Mouse (Mus musculus) midbrain, embryonic 12.5 days (tissue): Measurements from ENCODE around the gene Eln. TPM values are rescaled to one million over a fixed set of nuclear protein-coding genes. Genes with fewer than 3 reads are reported as not detected.

Source experiments
- ATAC-seq: fragments of 200-750 bp; cut with Nextera tagmentation; 2 replicates; pipeline ENCODE4 v1.8.0; 2017; ENCODE audit warnings: low read depth, moderate TSS enrichment, moderate library complexity; ENCODE audit not compliant: low FRiP score
- H3K27ac ChIP-seq: fragments of 300-500 bp; sonication (generic); replicated peaks from 2 replicates; pipeline ENCODE4 v1.5.1; 2016; ENCODE audit warnings: mild to moderate bottlenecking
- H3K27me3 ChIP-seq: fragments of 300-500 bp; sonication (generic); 2 replicates; pipeline ENCODE4 v1.6.1; 2016; ENCODE audit warnings: mild to moderate bottlenecking
- H3K36me3 ChIP-seq: fragments of 300-500 bp; sonication (generic); 2 replicates; pipeline ENCODE4 v1.6.1; 2016
- H3K4me1 ChIP-seq: fragments of 300-500 bp; sonication (generic); 2 replicates; pipeline ENCODE4 v1.6.1; 2016
- H3K4me2 ChIP-seq: fragments of 300-500 bp; sonication (generic); replicated peaks from 2 replicates; pipeline ENCODE4 v1.6.1; 2016; ENCODE audit warnings: mild to moderate bottlenecking, moderate library complexity
- H3K4me3 ChIP-seq: fragments of 300-500 bp; sonication (generic); 2 replicates; pipeline ENCODE4 v1.5.1; 2016; ENCODE audit warnings: mild to moderate bottlenecking
- H3K9ac ChIP-seq: fragments of 300-500 bp; sonication (generic); replicated peaks from 2 replicates; pipeline ENCODE4 v1.6.1; 2016; ENCODE audit warnings: mild to moderate bottlenecking, moderate library complexity
- H3K9me3 ChIP-seq: fragments of 300-500 bp; sonication (generic); 2 replicates; pipeline ENCODE4 v1.6.1; 2016; ENCODE audit warnings: mild to moderate bottlenecking
- WGBS: fragments of 180-500 bp; shearing (Covaris S2); methylation state at CpG from one replicate; pipeline ENCODE4 v1.1.7; 2016; 5-methylcytosine and 5-hydroxymethylcytosine counted together
- polyA plus RNA-seq: library from polyadenylated mRNA; unstranded; fragments of >200 nt; fragmentation: Nextera tagmentation; extraction: Ambion mirVana; gene quantifications from 2 replicates; pipeline ENCODE4 v1.2.1, GENCODE M21; 2016

The Eln gene
- polyA plus RNA-seq, 1 experiment from 2014 or later, result 4.0 TPM

DNA sequence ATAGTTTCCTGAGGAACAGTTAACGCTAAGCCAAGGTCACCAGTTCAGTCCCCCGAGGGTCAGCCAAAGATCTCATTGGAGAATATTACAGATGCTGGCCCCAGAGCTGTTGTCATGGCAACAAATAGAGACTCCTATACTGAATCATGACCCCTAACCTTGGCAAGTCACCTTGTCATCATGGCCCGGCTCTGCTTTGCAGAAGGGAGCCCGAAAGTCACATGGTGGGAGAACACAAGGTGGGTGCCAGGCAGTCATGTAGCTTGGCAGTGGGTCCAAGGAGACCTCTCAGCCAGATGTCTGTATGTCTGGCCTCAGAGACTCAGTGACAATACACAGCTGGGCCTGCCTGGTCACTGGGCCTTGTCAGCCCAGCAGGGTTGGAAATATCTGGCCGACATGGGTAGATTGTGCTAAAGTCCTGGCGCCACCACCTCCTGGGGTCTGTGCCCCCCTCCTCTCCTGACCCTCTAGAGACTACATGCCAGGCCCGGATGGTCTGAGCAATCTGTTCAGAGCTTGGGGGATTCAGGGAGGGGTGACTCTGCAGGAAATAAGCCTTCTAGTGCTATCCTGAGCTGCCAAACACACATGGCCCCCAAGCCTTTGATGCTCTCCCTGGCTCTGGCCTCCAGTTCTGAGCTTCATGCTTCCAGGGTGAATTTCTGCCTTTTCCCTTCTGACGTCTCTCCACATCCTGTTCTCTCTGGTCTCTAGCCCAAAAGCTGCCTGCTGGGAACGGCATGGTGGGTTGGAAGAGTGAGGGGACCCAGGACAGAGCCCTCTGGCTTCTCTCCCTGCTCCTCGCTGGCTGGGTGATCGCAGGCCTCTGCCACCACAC is 6.4 kb downstream of the Eln start:
- 55% methylated on average over 11 of the region's 11 CpGs for WGBS
- Histone ChIP-seq H3K4me2 (no peak overlapping the region), H3K36me3 (no peaks in the 10 kb centered on the region), H3K4me1 (peaks cover 18% of the 10 kb centered on the region), H3K4me3 (no peak overlapping the region), H3K9me3 (no peaks in the 10 kb centered on the region), H3K27me3 (peaks cover 29% of the 10 kb centered on the region; the same call in 1 of the 2 replicates), H3K27ac (no peak overlapping the region), H3K9ac (no peak overlapping the region)
- ATAC-seq, result no peak

DNA sequence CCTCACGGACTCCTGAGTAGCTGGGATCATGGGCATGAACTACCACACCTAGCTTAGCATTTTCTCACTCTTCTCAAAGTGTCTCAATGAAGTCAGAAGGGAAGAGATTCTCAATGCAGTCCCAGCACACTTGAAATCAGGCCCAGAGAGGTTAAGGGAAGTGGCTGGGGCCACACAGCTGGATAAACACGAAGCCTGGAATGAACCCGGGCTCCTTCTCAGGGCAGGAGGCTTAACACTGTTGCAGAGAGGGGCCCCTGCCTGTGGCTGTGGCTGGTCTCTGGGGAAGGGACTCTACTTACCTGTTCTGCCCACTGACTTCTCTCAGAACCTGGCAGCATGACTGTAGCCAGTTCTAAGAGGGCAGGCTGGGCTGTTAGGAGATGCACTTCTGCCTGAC is 7.2 kb downstream of the Eln start:
- peaks cover 18% of the 10 kb centered on the region for H3K4me1 ChIP-seq
- H3K27ac ChIP-seq, result no peak overlapping the region
- peaks cover 21% of the 10 kb centered on the region; the same call in 1 of the 2 replicates for H3K27me3 ChIP-seq
- no peak overlapping the region for H3K4me2 ChIP-seq
- no peaks in the 10 kb centered on the region for H3K9me3 ChIP-seq
- ATAC-seq, result no peak
- H3K4me3 ChIP-seq, result no peak overlapping the region
- no peaks in the 10 kb centered on the region for H3K36me3 ChIP-seq
- no peak overlapping the region for H3K9ac ChIP-seq
- WGBS, result 64% methylated on average over 3 of the region's 3 CpGs

DNA sequence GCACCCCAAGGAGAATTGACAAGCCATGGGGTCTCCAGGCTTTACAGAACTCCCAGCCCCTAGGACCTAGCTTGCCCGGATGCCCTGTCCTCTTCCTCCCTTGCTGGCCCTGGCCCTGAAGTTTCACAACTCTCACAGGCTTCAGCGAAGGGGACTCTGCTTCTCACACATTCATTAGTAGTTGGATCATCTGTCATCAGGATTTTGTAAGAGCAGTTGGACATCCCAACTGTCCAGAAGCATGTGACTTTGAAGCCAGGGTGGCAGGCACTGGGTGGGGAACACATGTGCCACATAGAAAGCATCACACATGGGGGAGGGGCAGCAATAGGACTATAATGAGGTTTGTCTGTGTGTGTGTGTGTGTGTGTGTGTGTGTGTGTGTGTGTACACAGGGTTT is 12.2 kb downstream of the Eln start:
- Histone ChIP-seq H3K36me3 (no peaks in the 10 kb centered on the region), H3K4me2 (no peak overlapping the region), H3K9ac (no peak overlapping the region), H3K27ac (no peak overlapping the region), H3K9me3 (no peaks in the 10 kb centered on the region), H3K4me1 (no peaks in the 10 kb centered on the region), H3K4me3 (no peak overlapping the region), H3K27me3 (no peaks in the 10 kb centered on the region)
- WGBS, result 81% methylated on average over 2 of the region's 2 CpGs
- ATAC-seq, result no peak

DNA sequence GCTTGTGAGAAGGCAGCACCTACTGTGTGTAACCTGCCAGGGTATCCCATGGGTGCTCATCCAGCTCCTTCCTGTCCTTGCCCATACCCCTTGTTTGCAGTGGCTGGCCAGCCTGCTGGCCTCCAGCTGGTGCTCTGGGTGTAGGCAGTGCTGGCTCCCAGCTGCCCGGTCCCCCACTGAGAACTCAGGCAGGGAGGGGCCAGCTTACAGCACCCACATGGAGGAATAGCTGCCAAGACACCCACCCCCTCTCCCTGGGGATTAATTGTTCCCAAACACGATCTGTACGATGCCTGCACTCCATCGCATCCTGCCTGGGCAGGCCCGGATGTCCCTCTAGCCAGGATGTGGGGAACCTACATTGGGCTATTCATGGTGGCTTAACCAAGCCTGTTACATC is 13.1 kb downstream of the Eln start:
- ATAC-seq, result no peak
- Histone ChIP-seq H3K9me3 (no peaks in the 10 kb centered on the region), H3K4me3 (no peak overlapping the region), H3K36me3 (no peaks in the 10 kb centered on the region), H3K27me3 (no peaks in the 10 kb centered on the region), H3K4me2 (no peak overlapping the region), H3K27ac (no peak overlapping the region), H3K4me1 (no peaks in the 10 kb centered on the region), H3K9ac (no peak overlapping the region)
- 85% methylated on average over 5 of the region's 5 CpGs for WGBS

DNA sequence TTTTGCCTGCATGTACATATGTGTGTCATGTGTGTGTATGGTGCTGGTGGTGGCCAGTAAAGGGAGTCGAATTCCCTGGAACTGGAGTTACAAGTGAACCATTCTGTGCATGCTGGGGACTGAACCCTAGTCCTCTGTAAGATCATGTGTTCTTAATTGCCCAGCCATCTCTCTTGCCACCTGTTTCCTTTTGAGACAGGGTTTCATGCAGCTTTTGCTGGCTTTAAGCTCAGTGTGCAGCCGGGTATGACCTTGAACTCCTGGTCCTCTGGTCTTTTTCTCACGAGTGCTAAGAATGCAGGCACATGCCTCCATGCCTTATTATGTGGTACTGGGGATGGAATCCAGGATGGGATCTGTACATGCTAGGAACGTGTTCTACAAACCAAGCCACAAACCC is 13.9 kb downstream of the Eln start:
- no peak overlapping the region for H3K4me2 ChIP-seq
- H3K4me1 ChIP-seq, result no peaks in the 10 kb centered on the region
- 64% methylated on average over 4 of the region's 4 CpGs for WGBS
- no peak overlapping the region for H3K9ac ChIP-seq
- no peaks in the 10 kb centered on the region for H3K27me3 ChIP-seq
- H3K36me3 ChIP-seq, result no peaks in the 10 kb centered on the region
- no peaks in the 10 kb centered on the region for H3K9me3 ChIP-seq
- no peak overlapping the region for H3K4me3 ChIP-seq
- ATAC-seq, result no peak
- no peak overlapping the region for H3K27ac ChIP-seq

DNA sequence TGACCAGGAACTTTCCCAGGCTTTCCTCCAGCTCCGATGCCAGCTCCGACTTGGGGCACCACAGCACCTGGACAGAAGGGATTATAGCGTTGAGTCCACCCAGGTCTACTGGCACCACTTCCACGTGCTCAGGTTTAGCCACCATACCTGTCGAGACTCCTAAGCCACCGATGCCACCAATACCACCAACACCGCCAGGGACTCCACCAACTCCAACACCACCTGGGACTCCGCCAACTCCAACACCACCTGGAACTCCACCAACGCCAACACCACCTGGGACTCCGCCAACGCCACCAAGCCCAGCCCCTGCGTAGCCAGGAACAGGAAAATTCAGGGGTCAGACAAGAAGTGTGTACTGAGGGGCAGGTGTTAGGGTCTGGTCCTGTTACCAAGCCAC is 18.0 kb downstream of the Eln start:
- no peak overlapping the region for H3K27ac ChIP-seq
- H3K27me3 ChIP-seq, result no peaks in the 10 kb centered on the region
- H3K4me3 ChIP-seq, result no peak overlapping the region
- 91% methylated on average over 12 of the region's 12 CpGs for WGBS
- no peak overlapping the region for H3K4me2 ChIP-seq
- no peaks in the 10 kb centered on the region for H3K36me3 ChIP-seq
- no peaks in the 10 kb centered on the region for H3K4me1 ChIP-seq
- no peak for ATAC-seq
- no peaks in the 10 kb centered on the region for H3K9me3 ChIP-seq
- H3K9ac ChIP-seq, result no peak overlapping the region

DNA sequence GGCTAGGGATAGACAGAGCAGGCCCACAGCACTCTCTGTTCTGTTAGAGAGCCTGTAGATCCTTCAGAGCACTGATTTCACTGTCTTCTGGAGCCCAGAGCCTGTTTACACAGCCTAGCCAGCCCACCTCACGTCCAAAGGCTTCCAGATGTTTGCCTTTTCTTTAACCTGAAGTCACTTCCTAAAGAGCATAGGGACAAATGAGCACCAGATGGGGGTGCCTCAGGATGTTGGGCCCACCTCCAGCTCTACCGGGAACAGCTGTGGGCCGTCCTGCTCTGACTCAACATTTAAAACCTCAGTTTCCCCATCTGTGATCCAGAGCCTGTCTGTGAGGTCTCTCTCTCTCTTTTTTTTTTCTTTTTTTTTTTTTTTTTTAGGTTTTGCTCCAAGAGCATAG is 18.6 kb downstream of the Eln start:
- no peak overlapping the region for H3K4me3 ChIP-seq
- H3K36me3 ChIP-seq, result no peaks in the 10 kb centered on the region
- no peak overlapping the region for H3K4me2 ChIP-seq
- H3K27me3 ChIP-seq, result no peaks in the 10 kb centered on the region
- WGBS, result 66% methylated on average over 3 of the region's 3 CpGs
- no peak overlapping the region for H3K27ac ChIP-seq
- H3K9ac ChIP-seq, result no peak overlapping the region
- no peaks in the 10 kb centered on the region for H3K4me1 ChIP-seq
- ATAC-seq, result no peak
- H3K9me3 ChIP-seq, result no peaks in the 10 kb centered on the region

GRCm38 (mm10) chr5:134727001-134727639 is 20.0 kb downstream of the Eln start:
- H3K27ac ChIP-seq, result no peak overlapping the region
- ATAC-seq, result no peak
- no peak overlapping the region for H3K4me2 ChIP-seq
- H3K4me1 ChIP-seq, result no peaks in the 10 kb centered on the region
- H3K27me3 ChIP-seq, result no peaks in the 10 kb centered on the region
- no peak overlapping the region for H3K4me3 ChIP-seq
- H3K9me3 ChIP-seq, result no peaks in the 10 kb centered on the region
- H3K36me3 ChIP-seq, result no peaks in the 10 kb centered on the region
- 79% methylated on average over 8 of the region's 8 CpGs for WGBS
- H3K9ac ChIP-seq, result no peak overlapping the region

DNA sequence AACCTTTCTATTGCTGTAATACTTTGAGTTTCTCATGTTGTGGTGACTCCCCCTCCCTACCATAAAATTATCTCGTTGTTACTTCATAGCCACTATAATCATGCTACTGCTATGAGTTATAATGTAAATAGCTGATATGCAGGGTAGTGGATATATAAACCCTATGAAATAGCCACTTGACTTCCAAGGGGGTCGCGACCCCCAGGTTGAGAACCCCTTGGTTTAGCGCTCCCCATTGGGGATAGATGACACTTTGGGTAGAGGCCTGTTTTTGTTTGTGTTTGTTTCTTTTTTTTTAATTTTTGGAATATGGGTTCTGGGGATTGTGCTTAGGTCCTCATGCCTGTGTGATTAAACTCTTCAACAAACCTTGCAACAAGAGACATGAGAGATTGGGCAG is 21.8 kb downstream of the Eln start:
- no peak for ATAC-seq
- no peak overlapping the region for H3K4me2 ChIP-seq

GRCm38 (mm10) chr5:134720058-134720457 is 27.1 kb downstream of the Eln start:
- Histone ChIP-seq H3K27me3 (no peaks in the 10 kb centered on the region; the same call in 1 of the 2 replicates), H3K27ac (no peak overlapping the region), H3K4me1 (no peaks in the 10 kb centered on the region), H3K36me3 (no peaks in the 10 kb centered on the region), H3K4me3 (no peak overlapping the region), H3K9me3 (no peaks in the 10 kb centered on the region), H3K9ac (no peak overlapping the region), H3K4me2 (no peak overlapping the region)
- WGBS, result 72% methylated on average over 4 of the region's 4 CpGs
- ATAC-seq, result no peak

More for the DNA sequence above, 21.8 kb downstream of the Eln start:
- no peaks in the 10 kb centered on the region for H3K36me3 ChIP-seq
- no peak overlapping the region for H3K9ac ChIP-seq
- WGBS, result 65% methylated on average over 4 of the region's 4 CpGs
- H3K4me3 ChIP-seq, result no peak overlapping the region
- no peaks in the 10 kb centered on the region for H3K27me3 ChIP-seq
- no peaks in the 10 kb centered on the region for H3K4me1 ChIP-seq
- H3K9me3 ChIP-seq, result no peaks in the 10 kb centered on the region
- H3K27ac ChIP-seq, result no peak overlapping the region

DNA sequence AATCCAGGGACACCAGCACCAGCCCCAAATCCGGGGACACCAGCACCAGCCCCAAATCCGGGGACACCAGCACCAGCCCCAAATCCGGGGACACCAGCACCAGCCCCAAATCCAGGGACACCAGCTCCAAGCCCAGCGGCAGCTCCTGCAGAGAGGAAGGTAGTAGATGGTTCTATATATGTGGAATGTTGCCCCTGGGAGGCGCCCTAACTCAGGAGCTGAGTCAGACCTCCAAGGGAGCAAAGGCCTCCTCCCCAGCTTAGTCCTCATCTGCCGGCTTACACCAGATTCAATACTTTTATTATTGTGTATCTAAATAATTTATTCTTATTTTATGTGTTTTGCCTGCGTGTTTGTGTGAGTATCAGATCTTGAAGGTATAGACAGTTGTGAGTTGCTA is 36.0 kb downstream of the Eln start:
- WGBS, result 65% methylated on average over 7 of the region's 7 CpGs
- no peaks in the 10 kb centered on the region; the same call in 1 of the 2 replicates for H3K27me3 ChIP-seq
- ATAC-seq, result no peak
- H3K9ac ChIP-seq, result no peak overlapping the region
- H3K4me1 ChIP-seq, result no peaks in the 10 kb centered on the region
- no peak overlapping the region for H3K4me3 ChIP-seq
- H3K9me3 ChIP-seq, result no peaks in the 10 kb centered on the region
- no peak overlapping the region for H3K4me2 ChIP-seq
- no peaks in the 10 kb centered on the region for H3K36me3 ChIP-seq
- no peak overlapping the region for H3K27ac ChIP-seq

DNA sequence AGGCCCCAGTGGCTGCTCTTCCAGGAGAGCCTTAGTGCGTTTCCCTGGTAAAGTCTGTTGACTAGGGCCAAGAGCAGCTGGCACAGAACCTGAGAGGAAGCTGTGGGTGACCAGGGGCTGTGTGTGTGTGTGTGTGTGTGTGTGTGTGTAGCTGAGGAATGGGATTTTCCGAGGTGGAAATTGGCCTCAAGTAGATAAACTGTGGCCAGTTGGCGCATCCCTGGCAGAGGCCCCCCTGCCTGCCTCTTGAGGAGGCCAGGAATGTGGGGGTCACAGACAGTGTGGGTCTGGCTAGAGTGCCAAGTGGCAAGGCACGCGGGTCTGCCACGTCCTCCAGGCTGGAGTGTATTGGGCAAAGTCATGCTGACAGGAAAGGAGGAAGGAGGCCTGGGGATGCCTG is 37.8 kb downstream of the Eln start:
- 73% methylated on average over 6 of the region's 6 CpGs for WGBS
- ATAC-seq, result no peak
- H3K9ac ChIP-seq, result no peak overlapping the region
- H3K4me2 ChIP-seq, result no peak overlapping the region
- no peak overlapping the region for H3K27ac ChIP-seq
- no peaks in the 10 kb centered on the region for H3K4me1 ChIP-seq
- no peak overlapping the region for H3K4me3 ChIP-seq
- no peaks in the 10 kb centered on the region for H3K9me3 ChIP-seq
- no peaks in the 10 kb centered on the region for H3K36me3 ChIP-seq
- H3K27me3 ChIP-seq, result no peaks in the 10 kb centered on the region; the same call in 1 of the 2 replicates
